Mouse (Mus musculus): ENCODE measurements around the gene Spin2g. TPM values are rescaled to one million over a fixed set of nuclear protein-coding genes. Genes with fewer than 3 reads are reported as not detected.

Spin2g gene
- polyA plus RNA-seq (2012; ENCODE audit: low replicate concordance): not detected in 2 replicates

DNA sequence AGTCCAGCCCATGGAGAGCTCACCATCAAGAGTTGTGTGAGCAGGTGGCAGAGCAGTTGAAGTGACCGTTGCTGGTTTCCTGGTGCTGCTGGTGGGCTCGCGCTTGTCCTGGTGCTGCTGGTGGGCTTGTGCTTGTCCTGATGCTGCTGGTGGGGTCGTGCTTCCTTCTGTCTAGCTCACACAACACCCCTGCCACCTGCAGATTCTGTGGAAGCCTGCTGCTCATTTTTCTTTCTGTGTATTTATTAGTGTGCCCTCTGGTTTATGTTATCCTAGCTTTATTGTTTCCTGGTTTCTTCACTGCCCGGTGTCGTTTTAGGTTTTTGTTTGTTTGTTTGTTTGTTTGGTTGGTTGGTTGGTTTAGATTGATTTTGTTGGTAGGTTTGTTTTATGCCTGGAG lies at the start of gene Spin2g:
Gene Spin2g, minus strand, starts transcription at position 101 of the 400 bp plus-strand sequence.

Other genes with a start within 250 kb of the Spin2g start
- gene Btbd35f9, start 77.2 kb downstream of the Spin2g start, polyA plus RNA-seq (2012; ENCODE audit: low replicate concordance): not detected in 2 replicates
- not detected in 2 replicates for gene Btbd35f8, start 211.8 kb upstream of the Spin2g start, polyA plus RNA-seq (2012; ENCODE audit: low replicate concordance)

All from leukemia stem cell, adult 10-12 weeks (primary cell).